Mouse (Mus musculus): ENCODE data around the gene Fam3b.

DNA sequence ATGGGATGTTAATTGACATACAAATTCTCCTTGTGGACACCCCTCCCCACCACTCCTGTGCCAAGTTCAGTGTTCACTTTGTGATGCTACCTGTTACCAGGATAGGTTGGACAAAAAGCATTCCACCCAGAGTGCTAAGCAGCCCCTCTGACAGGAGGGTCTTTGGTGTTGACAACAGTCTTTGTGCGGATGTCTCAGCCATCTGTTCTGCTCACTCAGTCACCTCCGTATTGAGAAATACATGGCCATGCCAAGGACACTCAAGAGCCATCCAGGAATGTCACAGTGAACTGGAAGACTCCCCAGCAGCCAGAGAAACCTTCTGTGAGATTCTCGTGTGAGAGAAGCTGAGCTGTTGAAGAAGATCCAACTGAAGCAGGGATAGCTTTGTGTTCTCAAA is 76.4 kb downstream of the Fam3b start:
- no peak for TF ChIP-seq CTCF (IDR thresholded peaks at IDR 0.05; ENCODE audit: low read depth, low read length)
- TF ChIP-seq POLR2A (IDR thresholded peaks at IDR 0.05; ENCODE audit: insufficient read depth, low read length): no peak
- TF ChIP-seq EP300 (IDR thresholded peaks at IDR 0.05; ENCODE audit: insufficient read depth, low read depth, low read length): no peak

Measured in ES-Bruce4 (cell line).